Mouse (Mus musculus): ENCODE measurements around the gene Gpr152. TPM values are rescaled to one million over a fixed set of nuclear protein-coding genes. Genes with fewer than 3 reads are reported as not detected.
"Not testable (repeated sequence)": the region's sequence is repeated elsewhere in the genome, so short reads cannot be mapped to it uniquely, and the experiment has no call there.

The Gpr152 gene
- total and polyA plus RNA-seq, 2 experiments from 2014 or later = 0.16 TPM; not detected in 1

DNA sequence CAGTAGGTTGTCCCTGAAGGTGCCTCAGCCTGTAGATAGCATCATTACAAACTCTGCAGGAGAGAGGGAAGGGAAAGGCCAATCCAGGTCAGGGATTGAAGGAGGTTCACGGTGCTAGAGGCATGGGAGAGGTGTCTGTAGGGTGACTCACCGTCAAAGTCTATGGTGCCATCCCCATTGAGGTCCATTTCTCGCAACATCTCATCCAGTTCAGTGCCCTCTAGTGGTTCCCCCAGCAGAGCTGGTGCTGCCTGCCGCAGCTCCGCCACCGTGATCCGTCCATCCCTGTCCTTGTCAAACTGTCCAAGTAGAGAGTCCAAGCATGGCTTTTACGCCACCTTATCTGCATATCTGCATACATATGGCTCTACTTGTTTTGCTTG lies 3.6 kb upstream of the Gpr152 start:
- DNase-seq (ENCODE audit: low spot score); H3K27me3 ChIP-seq (ENCODE audit: insufficient read depth, low read length); H3K4me1 ChIP-seq (ENCODE audit: insufficient read depth, low read length); H3K4me3 ChIP-seq (ENCODE audit: low read depth, low read length); H3K9me3 ChIP-seq (ENCODE audit: low read length); H3K9ac ChIP-seq (replicated peaks; ENCODE audit: low read length, poor library complexity, severe bottlenecking); H3K4me2 ChIP-seq (ENCODE audit: low read depth, low read length, poor library complexity, severe bottlenecking); ATAC-seq (ENCODE audit: low FRiP score); H3K27ac ChIP-seq (ENCODE audit: low read depth, low read length): not testable (repeated sequence)
- peak; percentile 46 for TF ChIP-seq CTCF (IDR thresholded peaks at IDR 0.05)
- H3K36me3 ChIP-seq (ENCODE audit: insufficient read depth, low read length) = peaks cover 19% of the 10 kb centered on the region
- 22% methylated on average over 8 of the region's 8 CpGs for WGBS

- H3K27ac ChIP-seq (ENCODE audit: low read depth, low read length) = no peak overlapping the region
- DNase-seq (ENCODE audit: low spot score) (no peak), ATAC-seq (ENCODE audit: low FRiP score) (no peak)
- H3K4me2 ChIP-seq (ENCODE audit: low read depth, low read length, poor library complexity, severe bottlenecking) = no peak overlapping the region
- peaks cover 17% of the 10 kb centered on the region for H3K36me3 ChIP-seq (ENCODE audit: insufficient read depth, low read length)
- 77% methylated on average over 5 of the region's 5 CpGs for WGBS
- no peak overlapping the region for H3K9ac ChIP-seq (replicated peaks; ENCODE audit: low read length, poor library complexity, severe bottlenecking)
- H3K27me3 ChIP-seq (ENCODE audit: insufficient read depth, low read length) = no peaks in the 10 kb centered on the region
- H3K4me3 ChIP-seq (ENCODE audit: low read depth, low read length) = no peak overlapping the region
- H3K9me3 ChIP-seq (ENCODE audit: low read length) = no peaks in the 10 kb centered on the region
- H3K4me1 ChIP-seq (ENCODE audit: insufficient read depth, low read length) = no peaks in the 10 kb centered on the region
- no peak for TF ChIP-seq CTCF (IDR thresholded peaks at IDR 0.05)
Observed at GRCm38 (mm10) chr19:4136463-4136862, 3.1 kb upstream of the Gpr152 start.

DNA sequence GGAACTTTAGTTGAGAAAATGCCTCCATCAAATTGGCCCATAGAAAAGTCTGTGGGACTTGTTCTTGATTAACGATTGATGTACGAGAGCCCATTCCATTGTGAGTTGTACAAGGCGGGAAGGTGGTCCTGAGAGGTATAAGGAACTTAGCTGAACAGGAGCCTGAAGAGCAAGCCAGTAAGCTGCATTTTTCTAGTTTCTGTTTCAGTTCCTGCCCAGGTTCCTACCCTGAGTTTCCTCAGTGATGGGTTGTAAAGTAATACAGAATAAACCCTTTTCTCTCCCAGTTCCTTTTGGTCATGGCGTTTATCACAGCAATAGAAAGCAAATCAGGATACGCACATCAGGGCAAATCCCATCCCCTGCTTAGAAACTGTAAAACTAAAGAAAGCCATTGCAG lies 1.7 kb upstream of the Gpr152 start:
- ATAC-seq (ENCODE audit: low FRiP score) (no peak), DNase-seq (ENCODE audit: low spot score) (no peak)
- WGBS = 83% methylated on average over 5 of the region's 5 CpGs
- Histone ChIP-seq H3K27me3 (ENCODE audit: insufficient read depth, low read length) (no peaks in the 10 kb centered on the region), H3K9ac (replicated peaks; ENCODE audit: low read length, poor library complexity, severe bottlenecking) (no peak overlapping the region), H3K4me2 (ENCODE audit: low read depth, low read length, poor library complexity, severe bottlenecking) (no peak overlapping the region), H3K4me1 (ENCODE audit: insufficient read depth, low read length) (no peaks in the 10 kb centered on the region), H3K9me3 (ENCODE audit: low read length) (no peaks in the 10 kb centered on the region), H3K4me3 (ENCODE audit: low read depth, low read length) (no peak overlapping the region), H3K36me3 (ENCODE audit: insufficient read depth, low read length) (peaks cover 3% of the 10 kb centered on the region; the same call in 1 of the 2 replicates), H3K27ac (ENCODE audit: low read depth, low read length) (no peak overlapping the region)
- no peak for TF ChIP-seq CTCF (IDR thresholded peaks at IDR 0.05)

GRCm38 (mm10) chr19:4140147-4140546 lies 560 bp downstream of the Gpr152 start:
- no peak overlapping the region for H3K4me3 ChIP-seq (ENCODE audit: low read depth, low read length)
- 82% methylated on average over 6 of the region's 6 CpGs for WGBS
- H3K9me3 ChIP-seq (ENCODE audit: low read length) = no peaks in the 10 kb centered on the region
- H3K4me1 ChIP-seq (ENCODE audit: insufficient read depth, low read length) = no peaks in the 10 kb centered on the region
- H3K36me3 ChIP-seq (ENCODE audit: insufficient read depth, low read length) = no peaks in the 10 kb centered on the region
- no peak overlapping the region for H3K4me2 ChIP-seq (ENCODE audit: low read depth, low read length, poor library complexity, severe bottlenecking)
- no peak overlapping the region for H3K27ac ChIP-seq (ENCODE audit: low read depth, low read length)
- no peaks in the 10 kb centered on the region for H3K27me3 ChIP-seq (ENCODE audit: insufficient read depth, low read length)
- DNase-seq (ENCODE audit: low spot score) (no peak), ATAC-seq (ENCODE audit: low FRiP score) (no peak)
- H3K9ac ChIP-seq (replicated peaks; ENCODE audit: low read length, poor library complexity, severe bottlenecking) = no peak overlapping the region
- no peak for TF ChIP-seq CTCF (IDR thresholded peaks at IDR 0.05)

GRCm38 (mm10) chr19:4142416-4143173 lies 3.0 kb downstream of the Gpr152 start:
- no peak overlapping the region for H3K4me2 ChIP-seq (ENCODE audit: low read depth, low read length, poor library complexity, severe bottlenecking)
- ATAC-seq (ENCODE audit: low FRiP score) (no peak), DNase-seq (ENCODE audit: low spot score) (no peak)
- no peaks in the 10 kb centered on the region for H3K9me3 ChIP-seq (ENCODE audit: low read length)
- no peak for TF ChIP-seq CTCF (IDR thresholded peaks at IDR 0.05)
- no peaks in the 10 kb centered on the region for H3K27me3 ChIP-seq (ENCODE audit: insufficient read depth, low read length)
- no peaks in the 10 kb centered on the region for H3K4me1 ChIP-seq (ENCODE audit: insufficient read depth, low read length)
- no peak overlapping the region for H3K27ac ChIP-seq (ENCODE audit: low read depth, low read length)
- no peaks in the 10 kb centered on the region for H3K36me3 ChIP-seq (ENCODE audit: insufficient read depth, low read length)
- 88% methylated on average over 18 of the region's 18 CpGs for WGBS
- no peak overlapping the region for H3K9ac ChIP-seq (replicated peaks; ENCODE audit: low read length, poor library complexity, severe bottlenecking)
- H3K4me3 ChIP-seq (ENCODE audit: low read depth, low read length) = no peak overlapping the region

- H3K4me3 ChIP-seq (ENCODE audit: low read depth, low read length) = no peak within 1 kb of the TSS
- no peaks in the 10 kb centered on the region for H3K27me3 ChIP-seq (ENCODE audit: insufficient read depth, low read length)
- H3K9ac ChIP-seq (replicated peaks; ENCODE audit: low read length, poor library complexity, severe bottlenecking) = no peak within 1 kb of the TSS
- ATAC-seq (ENCODE audit: low FRiP score) (no peak), DNase-seq (ENCODE audit: low spot score) (no peak)
- no peaks in the 10 kb centered on the region for H3K9me3 ChIP-seq (ENCODE audit: low read length)
- TF ChIP-seq CTCF (IDR thresholded peaks at IDR 0.05) = no peak
- H3K27ac ChIP-seq (ENCODE audit: low read depth, low read length) = no peak within 1 kb of the TSS
- H3K36me3 ChIP-seq (ENCODE audit: insufficient read depth, low read length) = no peaks in the 10 kb centered on the region
- no peak within 1 kb of the TSS for H3K4me2 ChIP-seq (ENCODE audit: low read depth, low read length, poor library complexity, severe bottlenecking)
- H3K4me1 ChIP-seq (ENCODE audit: insufficient read depth, low read length) = no peaks in the 10 kb centered on the region
- WGBS = 87% methylated on average over 7 of the region's 7 CpGs
Observed at GRCm38 (mm10) chr19:4143759-4144268, 4.2 kb downstream of the Gpr152 start, which contains the start of gene Cabp4. TSS of gene Cabp4 (minus strand) at chr19:4144033.
